Mouse (Mus musculus): ENCODE measurements around the gene B4galt5.

Gene B4galt5

GRCm38 (mm10) chr2:167335066-167335465, 13.9 kb downstream of the B4galt5 start:
- in situ Hi-C loops (cut with MboI; ENCODE audit: unreplicated experiment in 2 of 2) = no loop called here

- in situ Hi-C loops (cut with MboI; ENCODE audit: unreplicated experiment in 2 of 2) = no loop called here
Measured at GRCm38 (mm10) chr2:167334312-167334711, 14.7 kb downstream of the B4galt5 start.

- in situ Hi-C loops (cut with MboI; ENCODE audit: unreplicated experiment in 2 of 2) = no loop called here
Measured at GRCm38 (mm10) chr2:167333450-167333849, 15.5 kb downstream of the B4galt5 start.

DNA sequence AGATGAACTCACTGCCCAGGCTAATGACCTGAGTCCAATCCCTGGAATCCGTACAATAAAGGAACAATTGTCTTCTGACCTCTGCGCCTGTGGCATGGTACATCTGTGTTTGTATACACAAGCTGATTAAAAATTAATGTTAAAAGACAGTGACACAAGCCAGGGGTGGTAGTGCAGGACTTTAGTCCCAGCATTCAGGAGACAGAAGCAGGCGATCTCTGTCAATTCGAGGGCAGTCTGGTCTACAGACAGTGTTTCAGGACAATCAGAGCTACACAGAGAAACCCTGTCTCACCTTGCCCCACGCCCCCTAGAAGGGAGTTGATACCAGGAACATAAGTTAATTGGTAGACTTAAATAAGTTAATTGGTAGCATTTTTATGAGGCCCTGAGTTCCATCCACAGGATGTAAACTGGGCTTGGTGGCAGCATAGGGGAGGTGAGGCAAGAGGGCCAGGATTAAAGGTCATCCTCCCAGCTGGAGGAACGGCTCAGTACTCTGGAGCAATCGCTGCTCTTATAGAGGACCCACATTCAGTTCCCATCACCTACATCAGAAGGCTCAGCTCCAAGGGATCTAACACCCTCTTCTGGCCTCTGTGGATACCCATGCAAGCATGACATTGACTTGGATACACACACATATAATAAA, 16.5 kb downstream of the B4galt5 start:
- in situ Hi-C loops (cut with MboI; ENCODE audit: unreplicated experiment in 2 of 2) = no loop called here

DNA sequence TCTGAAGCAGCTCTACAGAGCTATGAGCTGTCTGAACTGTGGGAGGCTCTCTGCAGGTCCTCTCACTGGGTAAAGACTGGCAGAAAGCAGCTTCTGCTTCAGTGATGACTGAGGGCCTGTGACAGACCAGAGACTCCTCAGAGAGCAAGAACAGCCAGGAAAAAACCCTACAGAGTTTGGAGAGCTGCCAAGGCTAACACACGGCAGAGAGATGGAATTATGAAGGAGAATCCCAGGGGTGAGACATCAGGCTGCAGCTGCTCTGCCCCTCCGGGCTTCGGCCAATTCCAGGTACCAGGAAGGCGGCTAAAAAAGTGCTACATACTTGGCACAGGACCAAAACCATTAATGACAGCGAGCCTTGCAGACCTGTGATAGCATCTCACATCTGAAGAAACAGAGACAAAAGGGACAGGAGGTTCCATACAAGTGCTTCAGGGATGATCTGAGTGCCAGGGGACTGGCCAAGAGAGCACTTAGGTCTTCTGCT, 17.5 kb downstream of the B4galt5 start:
- in situ Hi-C loops (cut with MboI; ENCODE audit: unreplicated experiment in 2 of 2) = no loop called here

DNA sequence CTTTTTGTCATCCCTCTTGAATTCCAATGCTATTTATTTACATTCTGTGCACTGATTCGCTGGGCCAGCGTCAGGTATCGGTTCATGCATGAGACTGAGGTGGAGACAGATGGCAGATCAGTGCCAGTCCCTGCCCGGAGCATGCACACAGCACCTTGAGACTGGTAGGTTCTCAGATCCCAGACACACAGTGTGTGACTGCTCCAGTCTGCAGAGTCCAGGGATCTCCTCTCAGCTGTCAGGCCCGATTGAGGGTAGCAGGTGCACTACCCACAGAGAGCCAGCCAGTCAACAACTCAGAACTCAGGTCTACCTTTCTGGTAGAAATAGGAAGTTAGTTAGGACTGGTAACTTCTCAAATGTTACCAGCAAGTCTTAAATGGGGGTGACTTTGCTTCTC, 18.4 kb downstream of the B4galt5 start:
- in situ Hi-C loops (cut with MboI; ENCODE audit: unreplicated experiment in 2 of 2) = no loop called here

- in situ Hi-C loops (cut with MboI; ENCODE audit: unreplicated experiment in 2 of 2) = no loop called here
Measured at GRCm38 (mm10) chr2:167329478-167330262, 19.3 kb downstream of the B4galt5 start.

- in situ Hi-C loops (cut with MboI; ENCODE audit: unreplicated experiment in 2 of 2) = no loop called here
Measured at GRCm38 (mm10) chr2:167328340-167328739, 20.6 kb downstream of the B4galt5 start.

GRCm38 (mm10) chr2:167326582-167326981, 22.4 kb downstream of the B4galt5 start:
- in situ Hi-C loops (cut with MboI; ENCODE audit: unreplicated experiment in 2 of 2) = no loop called here

DNA sequence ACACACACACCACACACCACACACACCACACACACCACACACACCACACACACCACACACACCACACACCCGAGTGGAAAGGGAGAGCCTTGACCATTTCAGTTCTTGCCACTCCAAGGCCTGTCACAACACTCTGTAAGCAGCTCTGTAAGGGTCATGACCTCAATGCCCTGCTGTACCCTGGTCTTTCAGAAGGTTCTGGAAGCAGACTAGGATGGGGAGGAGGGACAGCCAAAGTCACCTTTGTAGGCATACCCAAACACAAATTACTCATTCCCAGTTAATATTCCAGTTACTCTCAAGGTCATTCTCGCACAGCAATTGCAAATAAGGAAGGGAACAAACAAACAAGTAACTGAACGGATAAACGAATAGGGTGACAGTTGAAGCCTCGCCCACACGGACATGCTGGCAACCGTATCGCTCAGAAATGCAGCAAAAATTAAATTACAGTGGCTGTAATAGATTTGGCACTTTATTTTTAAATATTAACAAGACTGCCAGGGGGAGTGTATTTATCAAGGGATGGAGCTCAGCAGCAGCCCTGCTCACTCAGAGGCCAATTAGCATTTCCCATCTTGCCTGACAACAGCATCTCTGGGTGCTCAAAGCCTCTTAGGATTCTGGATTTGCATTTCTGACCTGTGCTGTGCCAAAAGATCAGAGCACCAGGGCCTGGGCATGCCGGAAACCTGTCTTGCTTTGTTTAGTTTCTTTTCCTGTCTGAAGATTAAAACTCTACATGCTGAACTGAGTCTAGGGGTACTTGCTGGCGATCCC, 24.6 kb downstream of the B4galt5 start:
- in situ Hi-C loops (cut with MboI; ENCODE audit: unreplicated experiment in 2 of 2) = no loop called here

DNA sequence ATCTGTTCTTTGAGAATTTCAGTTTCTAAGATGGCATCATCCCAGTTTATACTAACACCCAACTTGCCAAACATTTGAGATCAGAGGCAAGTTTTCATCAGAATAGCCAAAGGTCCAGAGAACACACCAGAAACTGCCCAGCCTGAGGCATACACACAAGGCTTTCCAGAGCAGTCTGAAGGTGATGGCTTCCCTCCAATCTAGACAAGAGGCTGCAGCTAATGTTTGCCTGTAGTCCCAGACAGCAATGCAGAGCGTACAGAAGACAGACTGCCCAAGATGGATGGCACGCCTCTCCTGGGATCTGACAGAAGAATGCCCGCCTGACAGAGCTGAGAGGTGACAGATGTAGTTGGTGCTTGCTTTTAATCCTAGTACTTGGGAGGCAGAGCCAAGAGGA, 25.9 kb downstream of the B4galt5 start:
- in situ Hi-C loops (cut with MboI; ENCODE audit: unreplicated experiment in 2 of 2) = no loop called here

DNA sequence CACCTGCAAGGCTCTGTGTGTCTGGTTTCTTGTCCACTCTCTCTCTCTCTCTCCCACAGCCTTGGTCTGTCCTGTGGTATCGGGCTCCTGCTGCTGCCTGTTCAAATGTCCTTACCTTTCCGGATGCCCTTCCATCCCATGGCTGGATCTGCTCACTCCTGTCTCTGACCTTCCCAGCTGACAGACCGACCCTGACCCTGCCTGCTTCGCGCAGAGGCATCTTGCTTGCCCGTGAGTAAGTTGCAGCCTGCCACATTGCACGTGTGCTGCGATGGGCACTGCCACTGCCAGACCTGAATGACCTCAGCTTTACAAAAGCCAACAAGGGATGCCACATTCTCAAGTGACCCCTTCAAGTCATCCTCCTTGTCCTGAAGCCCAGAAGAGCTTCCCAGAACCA, 27.6 kb downstream of the B4galt5 start:
- in situ Hi-C loops (cut with MboI; ENCODE audit: unreplicated experiment in 2 of 2) = no loop called here

- in situ Hi-C loops (cut with MboI; ENCODE audit: unreplicated experiment in 2 of 2) = no loop called here
Measured at GRCm38 (mm10) chr2:167318981-167319380, 30.0 kb downstream of the B4galt5 start.

- in situ Hi-C loops (cut with MboI; ENCODE audit: unreplicated experiment in 2 of 2) = no loop called here
Measured at GRCm38 (mm10) chr2:167316724-167317187, 32.2 kb downstream of the B4galt5 start.

GRCm38 (mm10) chr2:167314491-167314890, 34.5 kb downstream of the B4galt5 start:
- in situ Hi-C loops (cut with MboI; ENCODE audit: unreplicated experiment in 2 of 2) = no loop called here

- in situ Hi-C loops (cut with MboI; ENCODE audit: unreplicated experiment in 2 of 2) = no loop called here
Measured at GRCm38 (mm10) chr2:167313501-167314326, 35.3 kb downstream of the B4galt5 start.

GRCm38 (mm10) chr2:167310121-167310520, 38.9 kb downstream of the B4galt5 start:
- in situ Hi-C loops (cut with MboI; ENCODE audit: unreplicated experiment in 2 of 2) = no loop called here

DNA sequence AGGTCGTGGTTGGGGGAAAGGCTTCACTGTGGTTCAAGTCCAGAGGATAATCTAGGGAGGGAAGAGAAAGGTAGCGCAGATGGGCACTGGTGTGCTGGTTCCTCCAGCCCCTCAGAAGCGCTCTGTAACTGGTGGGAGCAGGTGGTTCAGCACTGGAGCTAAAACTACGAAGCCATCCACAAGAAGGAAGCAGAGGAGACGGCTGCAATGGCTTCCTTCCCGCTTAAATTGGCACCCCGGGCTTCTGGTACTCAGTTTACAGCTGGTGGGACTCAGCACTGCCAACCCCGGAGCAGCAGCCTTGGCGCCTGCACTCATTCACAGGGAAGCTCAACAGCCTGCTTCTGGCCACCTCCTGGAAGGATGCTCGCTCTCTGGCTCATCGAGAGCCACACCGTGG, 39.7 kb downstream of the B4galt5 start:
- in situ Hi-C loops (cut with MboI; ENCODE audit: unreplicated experiment in 2 of 2) = loop anchor here in 1 of 2 experiments (10.0 kb wide), 1 partner anchor 86 kb away; no protein-coding TSS in a partner anchor

DNA sequence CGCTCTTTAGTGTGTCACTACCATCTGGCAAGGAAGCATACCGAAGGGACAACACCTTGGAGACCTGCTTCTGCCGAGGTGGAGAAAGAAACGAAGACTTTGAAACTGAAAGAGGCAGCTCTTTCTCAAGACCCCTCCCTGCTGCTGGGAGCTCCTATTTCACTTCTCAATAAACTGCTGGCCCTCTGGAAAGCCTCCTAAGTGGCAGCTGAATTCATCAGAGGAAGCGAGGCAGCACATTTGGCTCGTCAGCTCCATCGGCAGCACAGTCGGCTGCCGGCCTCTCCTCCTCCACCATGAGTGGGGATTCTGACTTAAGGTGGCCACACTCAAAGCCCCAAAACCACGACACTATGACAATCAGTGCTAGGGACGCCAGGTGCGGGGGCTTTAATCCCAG, 41.3 kb downstream of the B4galt5 start:
- in situ Hi-C loops (cut with MboI; ENCODE audit: unreplicated experiment in 2 of 2) = loop anchor here in 1 of 2 experiments (10.0 kb wide), 1 partner anchor 87 kb away; no protein-coding TSS in a partner anchor
